Mouse (Mus musculus): ENCODE data around the gene Exd1. TPM values are rescaled to one million over a fixed set of nuclear protein-coding genes. Genes with fewer than 3 reads are reported as not detected.

Exd1 gene
- polyA plus RNA-seq, 1 experiment: 2.4 TPM

- no peak overlapping the region for H3K27ac ChIP-seq (ENCODE audit: insufficient read depth, low read length)
- TF ChIP-seq EP300 (IDR thresholded peaks at IDR 0.05; ENCODE audit: insufficient read depth, low read depth, low read length) (no peak), POLR2A (IDR thresholded peaks at IDR 0.05; ENCODE audit: insufficient read depth, low read length) (no peak), CTCF (IDR thresholded peaks at IDR 0.05; ENCODE audit: low read depth, low read length) (no peak)
- H3K4me3 ChIP-seq (ENCODE audit: low read depth, low read length): no peak overlapping the region
- no peaks in the 10 kb centered on the region for H3K4me1 ChIP-seq (ENCODE audit: control insufficient read depth, insufficient read depth, low read length)
- peaks cover 2% of the 10 kb centered on the region for H3K36me3 ChIP-seq (ENCODE audit: control insufficient read depth, insufficient read depth, low read length, poor library complexity, severe bottlenecking)
- no peak overlapping the region for H3K9ac ChIP-seq (ENCODE audit: low read depth, poor library complexity, severe bottlenecking)
- no peaks in the 10 kb centered on the region for H3K27me3 ChIP-seq (ENCODE audit: control insufficient read depth, insufficient read depth, low read length, poor library complexity, severe bottlenecking)
- no peaks in the 10 kb centered on the region for H3K9me3 ChIP-seq (replicated peaks; ENCODE audit: control insufficient read depth, insufficient read depth, low read length, poor library complexity, severe bottlenecking)
Observed at GRCm38 (mm10) chr2:119591247-119591646, 43.8 kb upstream of the Exd1 start.

- Histone ChIP-seq H3K4me1 (ENCODE audit: control insufficient read depth, insufficient read depth, low read length) (no peaks in the 10 kb centered on the region), H3K9ac (ENCODE audit: low read depth, poor library complexity, severe bottlenecking) (no peak overlapping the region), H3K9me3 (replicated peaks; ENCODE audit: control insufficient read depth, insufficient read depth, low read length, poor library complexity, severe bottlenecking) (no peaks in the 10 kb centered on the region), H3K27me3 (ENCODE audit: control insufficient read depth, insufficient read depth, low read length, poor library complexity, severe bottlenecking) (no peaks in the 10 kb centered on the region), H3K27ac (ENCODE audit: insufficient read depth, low read length) (no peak overlapping the region), H3K36me3 (ENCODE audit: control insufficient read depth, insufficient read depth, low read length, poor library complexity, severe bottlenecking) (no peaks in the 10 kb centered on the region; the same call in 1 of the 2 replicates), H3K4me3 (ENCODE audit: low read depth, low read length) (no peak overlapping the region)
- TF ChIP-seq CTCF (IDR thresholded peaks at IDR 0.05; ENCODE audit: low read depth, low read length) (peak; percentile 86), POLR2A (IDR thresholded peaks at IDR 0.05; ENCODE audit: insufficient read depth, low read length) (no peak), EP300 (IDR thresholded peaks at IDR 0.05; ENCODE audit: insufficient read depth, low read depth, low read length) (no peak)
Observed at GRCm38 (mm10) chr2:119587383-119587782, 40.0 kb upstream of the Exd1 start.

GRCm38 (mm10) chr2:119584282-119584681, 36.9 kb upstream of the Exd1 start:
- no peaks in the 10 kb centered on the region for H3K27me3 ChIP-seq (ENCODE audit: control insufficient read depth, insufficient read depth, low read length, poor library complexity, severe bottlenecking)
- H3K36me3 ChIP-seq (ENCODE audit: control insufficient read depth, insufficient read depth, low read length, poor library complexity, severe bottlenecking): no peaks in the 10 kb centered on the region; the same call in 1 of the 2 replicates
- no peak overlapping the region for H3K9ac ChIP-seq (ENCODE audit: low read depth, poor library complexity, severe bottlenecking)
- TF ChIP-seq EP300 (IDR thresholded peaks at IDR 0.05; ENCODE audit: insufficient read depth, low read depth, low read length): no peak
- no peak for TF ChIP-seq POLR2A (IDR thresholded peaks at IDR 0.05; ENCODE audit: insufficient read depth, low read length)
- H3K9me3 ChIP-seq (replicated peaks; ENCODE audit: control insufficient read depth, insufficient read depth, low read length, poor library complexity, severe bottlenecking): no peaks in the 10 kb centered on the region
- no peak overlapping the region for H3K27ac ChIP-seq (ENCODE audit: insufficient read depth, low read length)
- H3K4me1 ChIP-seq (ENCODE audit: control insufficient read depth, insufficient read depth, low read length): no peaks in the 10 kb centered on the region
- no peak overlapping the region for H3K4me3 ChIP-seq (ENCODE audit: low read depth, low read length)

GRCm38 (mm10) chr2:119583439-119583838, 36.0 kb upstream of the Exd1 start:
- H3K4me3 ChIP-seq (ENCODE audit: low read depth, low read length): no peak overlapping the region
- no peaks in the 10 kb centered on the region for H3K9me3 ChIP-seq (replicated peaks; ENCODE audit: control insufficient read depth, insufficient read depth, low read length, poor library complexity, severe bottlenecking)
- no peaks in the 10 kb centered on the region for H3K27me3 ChIP-seq (ENCODE audit: control insufficient read depth, insufficient read depth, low read length, poor library complexity, severe bottlenecking)
- H3K9ac ChIP-seq (ENCODE audit: low read depth, poor library complexity, severe bottlenecking): no peak overlapping the region
- TF ChIP-seq CTCF (IDR thresholded peaks at IDR 0.05; ENCODE audit: low read depth, low read length): no peak
- no peak for TF ChIP-seq EP300 (IDR thresholded peaks at IDR 0.05; ENCODE audit: insufficient read depth, low read depth, low read length)
- no peak for TF ChIP-seq POLR2A (IDR thresholded peaks at IDR 0.05; ENCODE audit: insufficient read depth, low read length)
- no peaks in the 10 kb centered on the region for H3K4me1 ChIP-seq (ENCODE audit: control insufficient read depth, insufficient read depth, low read length)
- no peaks in the 10 kb centered on the region; the same call in 1 of the 2 replicates for H3K36me3 ChIP-seq (ENCODE audit: control insufficient read depth, insufficient read depth, low read length, poor library complexity, severe bottlenecking)
- H3K27ac ChIP-seq (ENCODE audit: insufficient read depth, low read length): no peak overlapping the region

- Histone ChIP-seq H3K4me1 (ENCODE audit: control insufficient read depth, insufficient read depth, low read length) (no peaks in the 10 kb centered on the region), H3K4me3 (ENCODE audit: low read depth, low read length) (no peak overlapping the region), H3K9ac (ENCODE audit: low read depth, poor library complexity, severe bottlenecking) (no peak overlapping the region), H3K27ac (ENCODE audit: insufficient read depth, low read length) (no peak overlapping the region), H3K9me3 (replicated peaks; ENCODE audit: control insufficient read depth, insufficient read depth, low read length, poor library complexity, severe bottlenecking) (no peaks in the 10 kb centered on the region), H3K27me3 (ENCODE audit: control insufficient read depth, insufficient read depth, low read length, poor library complexity, severe bottlenecking) (no peaks in the 10 kb centered on the region), H3K36me3 (ENCODE audit: control insufficient read depth, insufficient read depth, low read length, poor library complexity, severe bottlenecking) (no peaks in the 10 kb centered on the region; the same call in 1 of the 2 replicates)
- TF ChIP-seq EP300 (IDR thresholded peaks at IDR 0.05; ENCODE audit: insufficient read depth, low read depth, low read length) (no peak), POLR2A (IDR thresholded peaks at IDR 0.05; ENCODE audit: insufficient read depth, low read length) (no peak), CTCF (IDR thresholded peaks at IDR 0.05; ENCODE audit: low read depth, low read length) (no peak)
Observed at GRCm38 (mm10) chr2:119581571-119581970, 34.1 kb upstream of the Exd1 start.

- Histone ChIP-seq H3K4me3 (ENCODE audit: low read depth, low read length) (no peak overlapping the region), H3K27me3 (ENCODE audit: control insufficient read depth, insufficient read depth, low read length, poor library complexity, severe bottlenecking) (no peaks in the 10 kb centered on the region), H3K9ac (ENCODE audit: low read depth, poor library complexity, severe bottlenecking) (no peak overlapping the region), H3K9me3 (replicated peaks; ENCODE audit: control insufficient read depth, insufficient read depth, low read length, poor library complexity, severe bottlenecking) (no peaks in the 10 kb centered on the region), H3K36me3 (ENCODE audit: control insufficient read depth, insufficient read depth, low read length, poor library complexity, severe bottlenecking) (no peaks in the 10 kb centered on the region), H3K4me1 (ENCODE audit: control insufficient read depth, insufficient read depth, low read length) (no peaks in the 10 kb centered on the region), H3K27ac (ENCODE audit: insufficient read depth, low read length) (no peak overlapping the region)
- TF ChIP-seq EP300 (IDR thresholded peaks at IDR 0.05; ENCODE audit: insufficient read depth, low read depth, low read length): no peak
- no peak for TF ChIP-seq POLR2A (IDR thresholded peaks at IDR 0.05; ENCODE audit: insufficient read depth, low read length)
- no peak for TF ChIP-seq CTCF (IDR thresholded peaks at IDR 0.05; ENCODE audit: low read depth, low read length)
Observed at GRCm38 (mm10) chr2:119572471-119572870, 25.0 kb upstream of the Exd1 start.
